Mouse (Mus musculus): ENCODE data around the gene Rnf123.

Gene Rnf123

DNA sequence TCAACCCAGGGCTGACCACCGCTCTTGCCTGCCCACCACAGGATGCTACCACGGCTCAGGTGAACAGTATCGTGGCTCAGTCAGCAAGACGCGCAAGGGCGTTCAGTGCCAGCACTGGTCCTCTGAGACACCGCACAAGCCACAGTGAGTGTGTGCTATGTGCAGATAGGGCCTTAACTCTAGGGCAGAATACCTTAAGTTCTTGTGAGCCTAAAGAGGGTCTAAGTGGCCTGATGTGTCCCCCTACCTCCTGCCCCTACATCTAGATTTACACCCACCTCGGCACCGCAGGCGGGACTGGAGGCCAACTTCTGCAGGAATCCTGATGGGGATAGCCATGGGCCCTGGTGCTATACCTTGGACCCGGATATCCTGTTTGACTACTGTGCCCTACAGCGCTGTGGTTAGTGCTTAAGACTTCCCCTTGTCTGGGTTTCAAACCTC is at the start of gene Rnf123:
Gene Rnf123, minus strand, starts transcription at position 359 of the 444 bp plus-strand sequence.
- DNase-seq (ENCODE audit: low read depth, low spot score), result no peak

DNA sequence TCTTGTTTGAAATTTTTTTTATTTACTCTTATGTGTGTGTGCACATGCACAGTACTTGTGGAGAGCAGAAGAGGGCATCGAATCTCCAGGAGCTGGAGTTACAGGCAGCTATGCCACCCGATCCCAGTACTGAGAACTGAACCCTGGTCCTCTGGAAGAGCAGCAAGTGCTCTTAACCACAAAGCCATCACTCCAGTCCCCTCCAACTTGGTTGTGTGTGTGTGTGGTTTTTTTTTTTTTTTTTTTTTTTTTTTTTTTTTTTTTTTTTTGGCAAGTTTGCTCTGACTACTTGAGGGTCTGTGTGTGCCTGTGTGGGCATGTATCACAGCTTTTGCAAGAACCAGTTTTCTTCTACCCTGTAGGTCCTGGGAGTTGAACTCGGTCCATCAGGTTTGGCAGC is 49.2 kb upstream of the Rnf123 start:
- no peak for DNase-seq (ENCODE audit: low read depth, low spot score)

DNA sequence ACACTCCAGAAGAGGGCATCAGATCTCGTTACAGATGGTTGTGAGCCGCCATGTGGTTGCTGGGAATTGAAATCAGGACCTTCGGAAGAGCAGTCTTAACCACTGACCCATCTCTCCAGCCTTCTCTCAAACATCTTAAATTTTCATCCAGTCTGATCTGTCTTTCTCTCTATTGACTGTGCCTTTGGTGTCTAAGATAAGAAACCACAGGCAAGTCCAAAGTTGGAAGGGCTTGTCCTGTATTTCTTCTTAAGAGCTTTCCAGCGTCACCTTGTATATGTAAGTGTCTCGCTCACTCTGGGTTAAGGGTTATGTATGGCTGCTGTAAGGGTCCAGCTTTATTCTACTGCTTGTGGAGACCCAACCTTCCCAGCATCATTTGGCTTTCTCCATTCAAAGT is 48.4 kb upstream of the Rnf123 start:
- DNase-seq (ENCODE audit: low read depth, low spot score), result no peak

DNA sequence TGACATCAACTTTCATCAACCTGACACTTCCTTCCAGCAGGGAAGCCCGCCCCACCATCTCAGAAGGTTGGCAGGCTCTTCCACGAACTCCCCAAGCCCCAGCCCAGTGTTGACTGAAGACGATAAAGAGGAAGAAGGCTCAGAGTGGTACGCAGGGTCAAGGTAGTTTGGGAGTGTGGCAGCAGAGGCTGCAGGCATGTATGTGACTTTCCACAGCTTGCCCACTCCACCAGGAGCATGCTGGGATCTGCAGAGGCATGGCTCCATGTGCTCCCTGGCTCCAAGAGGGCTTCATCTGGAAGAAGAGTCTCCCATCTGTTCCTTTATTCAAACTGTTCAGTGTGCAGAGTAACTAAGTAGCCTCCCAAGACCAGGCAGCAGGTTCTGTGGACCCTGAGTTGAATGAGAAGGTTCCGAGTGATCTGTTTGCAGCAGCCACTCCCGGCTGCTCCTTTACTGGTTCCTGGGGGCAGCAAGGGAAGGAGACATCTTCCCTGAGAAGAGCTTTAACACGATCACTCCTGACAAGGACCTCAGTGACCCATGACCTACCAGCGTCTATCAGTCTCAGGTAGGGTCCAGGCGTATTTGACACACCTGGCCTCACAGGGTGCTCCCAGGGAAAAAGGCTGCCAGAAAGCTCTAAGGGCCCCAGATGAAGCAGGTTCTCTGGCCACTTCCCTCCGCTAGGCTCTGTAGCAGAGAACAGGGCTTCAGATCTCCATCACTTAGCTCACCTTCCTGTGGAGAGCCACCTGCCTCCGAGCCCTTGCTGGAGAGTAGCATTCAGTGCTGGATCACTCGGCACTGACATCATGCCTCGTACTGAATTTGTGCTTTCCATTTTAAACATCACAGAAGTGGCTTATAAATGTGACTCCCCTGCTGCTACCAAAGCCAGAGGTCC is 46.1 kb upstream of the Rnf123 start:
- DNase-seq (ENCODE audit: low read depth, low spot score), result no peak

DNA sequence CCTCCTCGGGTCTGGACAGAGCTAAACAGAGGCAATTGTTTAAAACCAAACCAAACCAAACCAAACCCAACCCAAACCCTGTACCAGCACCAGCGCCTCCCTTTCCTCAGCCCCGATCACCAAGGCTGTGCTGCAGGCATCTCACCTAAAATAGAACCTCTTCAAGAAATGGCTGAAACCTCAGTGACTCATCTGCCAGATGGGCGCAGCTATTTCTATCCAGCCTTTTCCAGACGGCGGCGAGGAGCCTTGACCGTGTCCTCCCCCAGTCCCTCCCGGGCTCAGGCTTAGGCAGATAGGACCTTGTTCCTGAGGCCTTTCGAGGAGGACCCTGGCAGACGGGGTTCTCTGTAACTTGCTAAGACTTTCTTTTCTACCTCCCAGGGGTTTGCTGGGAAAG is 45.1 kb upstream of the Rnf123 start:
- no peak for DNase-seq (ENCODE audit: low read depth, low spot score)

DNA sequence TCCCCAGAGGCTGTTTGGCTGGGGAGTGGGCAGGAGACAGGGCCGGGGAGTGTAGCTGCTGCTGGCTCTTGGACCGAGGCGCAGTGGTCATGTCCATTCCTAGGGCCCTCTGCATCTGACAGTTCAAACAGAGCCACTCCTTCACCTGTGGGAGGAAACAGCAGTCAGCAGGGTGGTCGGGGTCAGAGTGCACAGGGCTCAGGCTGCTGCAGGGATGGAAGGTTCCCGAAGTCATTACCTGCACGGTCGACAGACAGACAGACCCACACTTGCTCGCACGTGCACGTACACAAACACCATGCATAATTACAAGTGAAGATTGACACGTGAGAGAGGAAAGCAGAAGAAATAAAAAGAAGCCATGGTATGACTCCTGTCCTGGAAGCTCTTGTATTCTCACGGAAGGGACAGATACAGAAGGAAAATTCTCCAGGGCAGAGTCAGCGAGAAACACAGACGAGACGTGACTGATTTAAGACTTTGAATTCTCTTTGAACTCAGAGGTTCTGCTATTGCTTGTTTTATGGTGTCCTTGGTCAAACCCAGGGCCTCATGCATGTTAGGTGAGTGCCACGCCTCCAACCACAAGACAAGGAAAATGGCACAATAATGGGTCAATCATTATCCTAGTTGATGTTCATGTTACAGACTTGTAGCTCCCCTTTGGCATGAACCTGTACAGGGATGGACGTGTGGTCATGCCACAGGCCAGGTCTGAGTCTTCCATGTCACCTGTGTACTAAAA is 43.5 kb upstream of the Rnf123 start:
- DNase-seq (ENCODE audit: low read depth, low spot score), result no peak

DNA sequence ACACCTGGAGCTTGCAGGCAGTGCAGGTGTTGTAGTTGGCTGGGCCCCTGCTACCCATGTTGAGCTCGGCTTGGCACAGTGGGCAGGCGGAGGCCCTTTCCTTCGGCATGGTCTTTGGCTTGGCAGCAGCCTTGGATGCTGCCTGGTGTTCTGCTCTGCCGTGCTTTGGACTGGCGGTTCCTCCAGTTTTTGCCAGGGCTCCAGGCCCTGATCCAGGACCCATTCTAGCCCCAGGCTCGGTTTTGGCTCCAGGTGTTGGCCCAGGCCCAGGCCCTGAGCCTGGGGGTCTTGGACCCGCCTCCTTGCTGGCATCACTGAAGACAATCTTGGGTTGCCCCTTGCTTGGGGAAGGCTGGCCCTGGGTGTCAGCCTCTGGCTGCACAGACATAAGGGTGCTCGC is 42.6 kb upstream of the Rnf123 start:
- no peak for DNase-seq (ENCODE audit: low read depth, low spot score)

DNA sequence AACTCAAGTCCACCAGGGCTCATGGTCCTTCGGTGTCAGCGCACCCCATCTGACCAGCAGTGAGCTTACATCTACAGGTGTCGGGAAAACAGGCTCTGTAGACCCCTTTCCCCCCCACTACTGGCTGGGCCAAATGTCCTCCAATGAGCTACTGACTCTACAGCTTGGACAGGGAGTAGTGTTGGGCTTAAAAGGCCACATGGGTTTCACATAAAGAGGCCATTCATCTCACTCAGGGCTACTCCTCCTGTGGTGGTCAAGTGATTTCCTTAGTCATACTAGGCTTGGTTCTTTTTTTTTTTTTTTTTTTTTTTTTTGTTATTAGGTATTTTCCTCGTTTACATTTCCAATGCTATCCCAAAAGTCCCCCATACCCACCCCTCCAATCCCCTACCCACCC is 40.8 kb upstream of the Rnf123 start:
- no peak for DNase-seq (ENCODE audit: low read depth, low spot score)

DNA sequence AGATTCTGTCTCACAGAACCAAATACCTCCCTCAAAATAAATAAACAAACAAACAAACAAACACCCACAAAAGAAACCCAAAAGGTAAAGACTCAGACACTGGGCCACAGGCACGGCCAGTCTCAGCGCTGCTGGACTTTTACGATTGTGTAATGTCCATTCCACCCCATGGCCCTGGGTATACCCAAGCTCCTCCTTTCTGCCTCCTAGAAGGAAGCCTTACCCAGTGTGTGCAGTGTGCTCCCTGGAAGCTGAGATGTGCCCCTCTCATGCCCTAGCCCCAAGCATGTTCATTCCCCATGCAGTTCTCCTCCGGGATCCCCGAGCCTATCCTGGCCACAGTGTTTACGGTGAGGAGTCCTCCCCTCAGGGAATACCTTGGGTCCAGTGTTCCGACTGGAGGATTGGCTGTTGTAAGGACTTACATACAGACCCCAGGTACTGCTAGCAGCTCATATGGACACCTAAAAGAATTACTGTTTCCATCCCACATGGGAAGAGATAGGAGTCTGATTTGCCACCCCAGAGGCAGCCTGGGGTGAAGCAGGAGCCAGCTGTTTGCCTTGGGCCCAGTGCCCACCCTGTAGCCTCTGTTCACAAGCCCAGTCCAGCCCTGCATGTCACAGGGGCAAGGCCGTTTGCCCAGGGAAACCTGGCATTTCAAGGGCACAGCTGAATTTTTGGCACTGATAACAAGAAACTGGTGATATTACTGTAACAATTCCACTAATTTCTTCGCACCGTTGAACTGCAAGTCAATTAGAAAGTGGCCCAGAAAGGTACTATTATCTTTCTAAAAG is 38.2 kb upstream of the Rnf123 start:
- DNase-seq (ENCODE audit: low read depth, low spot score), result no peak

DNA sequence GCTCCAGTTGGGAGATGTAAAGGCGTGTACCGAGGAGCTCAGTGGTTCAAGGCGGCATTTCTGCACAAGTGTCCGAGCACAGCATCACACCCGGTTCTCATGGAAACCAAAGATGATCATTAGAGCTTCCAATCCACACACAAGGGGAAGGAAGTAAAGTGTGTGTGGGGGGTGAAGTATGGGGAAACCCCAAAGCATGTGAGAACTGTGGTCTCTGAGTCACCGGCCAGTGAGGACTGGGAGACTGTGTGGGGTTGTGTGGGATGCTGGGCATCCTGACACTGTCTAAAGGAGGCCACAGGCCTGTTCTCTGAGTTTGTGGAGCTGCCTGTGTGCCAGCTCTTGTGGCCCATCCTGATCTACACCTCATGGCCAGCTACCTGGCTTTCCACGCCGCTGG is 37.5 kb upstream of the Rnf123 start:
- DNase-seq (ENCODE audit: low read depth, low spot score), result no peak

DNA sequence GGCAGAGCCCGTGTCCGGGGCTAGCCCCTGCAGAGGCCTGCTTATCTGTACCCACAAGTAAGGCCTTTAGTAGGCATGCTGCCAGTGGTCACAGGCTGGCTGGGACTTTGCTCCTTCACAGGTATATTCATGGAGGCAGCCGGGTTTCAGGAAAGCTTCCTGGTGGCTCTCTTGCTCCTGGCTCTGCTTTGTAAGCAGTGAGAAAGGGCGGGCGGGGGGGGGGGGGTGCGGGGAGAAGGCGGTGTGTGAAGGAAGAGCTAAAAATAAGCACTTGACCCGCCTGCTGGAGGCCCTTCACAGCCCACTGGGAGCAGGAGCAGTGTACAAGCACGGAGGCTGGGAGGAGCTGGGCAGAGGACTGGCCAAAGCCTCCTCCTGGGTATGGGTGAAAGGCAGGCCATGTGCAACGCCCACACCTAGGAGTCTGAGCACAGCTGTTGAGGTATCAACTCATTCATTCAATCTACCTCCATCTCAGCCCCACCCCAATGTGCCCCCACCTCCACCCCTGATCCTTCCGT is 36.8 kb upstream of the Rnf123 start:
- no peak for DNase-seq (ENCODE audit: low read depth, low spot score)

DNA sequence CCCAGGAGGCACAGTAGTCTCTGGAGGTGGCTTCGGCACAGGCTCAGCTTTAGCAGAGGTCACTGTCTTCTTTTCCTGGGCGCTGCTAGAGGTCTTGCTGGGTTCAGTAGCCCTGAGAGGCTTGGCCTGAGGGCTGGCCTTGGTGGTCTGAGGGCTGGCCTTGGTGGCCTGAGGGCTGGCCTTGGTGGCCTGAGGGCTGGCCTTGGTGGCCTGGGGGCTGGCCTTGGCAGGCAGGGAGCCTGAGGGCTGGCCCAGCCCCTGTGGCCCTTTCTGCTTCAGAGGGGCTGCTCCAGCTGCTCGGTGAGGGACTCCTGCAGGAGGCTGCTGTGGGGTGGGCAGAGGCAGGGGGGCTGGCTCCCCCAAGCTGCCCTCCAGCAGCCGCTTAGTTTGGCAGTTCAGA is 34.0 kb upstream of the Rnf123 start:
- no peak for DNase-seq (ENCODE audit: low read depth, low spot score)

DNA sequence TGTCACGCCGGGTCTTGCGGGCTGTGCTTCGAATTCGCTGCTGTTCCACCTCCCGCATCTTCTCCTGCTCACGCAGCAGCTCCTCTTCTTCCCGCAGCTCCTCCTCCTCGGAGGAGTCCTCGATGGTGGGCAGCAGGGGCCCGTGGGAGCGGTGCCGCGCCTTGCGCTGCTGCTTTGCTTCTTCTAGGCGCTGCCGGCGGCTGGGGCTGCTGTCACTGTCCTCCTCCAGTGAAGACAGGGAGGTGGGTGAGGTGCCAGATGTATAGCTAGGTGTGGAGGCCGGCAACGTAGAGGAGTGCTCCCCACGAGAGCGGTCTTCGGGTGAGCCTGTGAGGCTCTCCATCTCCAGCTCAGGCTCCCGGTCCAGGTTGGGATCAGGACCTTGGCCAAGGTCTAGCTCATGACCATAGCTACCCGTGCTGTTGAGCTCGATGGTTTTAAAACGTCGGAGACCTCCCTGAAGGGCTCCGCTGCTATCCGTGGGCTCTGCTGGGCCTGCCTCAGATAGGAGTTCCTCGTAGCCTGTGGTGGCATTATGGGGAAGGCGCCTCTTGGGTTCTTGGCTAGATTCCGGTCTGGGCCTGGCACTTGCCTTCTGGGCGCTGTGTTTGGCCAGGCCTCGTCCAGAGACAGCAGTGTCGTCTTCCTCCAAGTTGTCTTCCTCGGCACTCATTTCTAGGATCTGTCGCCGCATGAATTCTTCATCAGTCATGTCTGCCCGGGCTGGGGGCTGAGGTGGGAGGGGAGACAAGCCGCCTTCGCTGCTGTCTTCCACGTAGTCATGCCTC is 32.3 kb upstream of the Rnf123 start:
- DNase-seq (ENCODE audit: low read depth, low spot score), result no peak

DNA sequence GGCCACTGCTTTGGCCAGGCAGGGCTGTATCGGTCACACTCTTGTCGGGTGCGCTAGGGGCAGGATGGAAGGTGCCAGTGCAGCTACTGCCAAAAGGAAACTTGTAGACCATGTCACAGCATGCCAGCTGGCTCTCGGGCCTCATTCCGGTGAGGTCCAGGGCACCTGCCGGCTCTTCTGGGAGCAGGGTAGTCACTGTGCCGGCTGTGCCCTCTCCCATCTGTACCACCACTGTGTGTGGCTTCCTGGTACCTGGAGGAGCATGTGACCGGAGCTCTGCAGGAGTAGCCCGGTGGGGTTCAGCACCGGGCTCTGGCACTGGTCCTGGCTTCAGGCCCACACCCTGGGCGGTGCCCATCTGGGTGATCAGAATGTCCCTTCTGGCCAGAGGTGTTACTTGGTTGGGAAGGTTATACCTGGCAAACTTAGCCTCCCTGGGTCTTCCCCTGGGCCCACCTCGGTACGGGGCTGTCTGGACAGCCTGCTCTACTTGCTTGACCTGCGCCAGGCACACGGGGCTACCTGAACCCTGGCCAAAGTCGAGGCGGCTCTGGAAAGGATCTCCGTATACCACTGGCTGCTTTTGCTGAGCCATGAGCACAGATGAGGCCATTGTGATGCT is 29.7 kb upstream of the Rnf123 start:
- DNase-seq (ENCODE audit: low read depth, low spot score), result no peak

DNA sequence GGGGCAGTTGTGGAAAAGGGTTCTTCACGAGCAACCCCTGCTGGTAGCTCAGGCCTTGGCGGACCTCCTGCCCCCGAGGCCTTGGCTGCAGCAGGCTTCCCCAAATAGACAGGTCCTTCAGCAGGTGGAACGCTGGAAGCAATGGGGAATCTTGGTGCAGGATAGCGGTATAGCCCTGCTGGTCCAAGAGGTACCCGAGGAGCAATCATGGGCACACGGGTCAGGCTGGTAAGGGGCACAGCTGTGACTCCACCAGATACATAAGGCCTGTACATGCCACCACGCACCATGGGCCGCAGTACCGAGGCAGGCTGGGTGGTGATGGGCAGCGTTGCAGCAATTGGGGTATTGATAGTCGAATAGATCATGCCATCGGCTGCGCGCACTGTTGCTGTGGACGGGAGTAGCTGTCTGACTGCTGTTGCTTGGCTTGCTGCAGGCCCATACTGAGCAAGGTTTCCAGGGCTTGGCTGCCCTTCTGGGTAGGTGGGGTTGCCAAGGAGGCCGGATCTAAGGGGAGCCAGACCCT is 28.5 kb upstream of the Rnf123 start:
- DNase-seq (ENCODE audit: low read depth, low spot score), result no peak

DNA sequence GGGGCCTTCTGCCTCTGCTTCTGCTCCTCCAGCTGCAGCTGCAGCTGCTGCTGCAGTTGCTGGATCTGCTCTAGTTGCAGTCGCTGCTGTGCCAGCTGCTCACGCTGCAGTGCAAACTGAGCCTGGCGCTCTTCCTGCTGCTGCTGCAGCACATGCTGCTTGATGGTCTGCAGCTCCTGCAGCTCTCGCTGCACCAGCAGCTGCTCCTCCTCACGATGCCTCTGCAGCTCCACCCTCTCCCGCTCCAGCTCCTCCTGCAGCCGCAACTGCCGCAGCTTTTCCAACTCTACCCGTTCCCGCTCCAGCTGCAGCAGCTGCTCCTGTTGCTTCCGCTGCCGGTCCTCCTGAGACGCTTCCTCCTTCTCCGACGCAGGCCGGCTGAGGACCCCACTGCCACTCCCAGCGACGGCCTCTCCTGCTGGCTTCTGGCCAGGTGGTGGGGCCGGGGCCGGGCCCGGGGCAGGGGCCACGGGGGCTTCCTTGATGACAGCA is 28.0 kb upstream of the Rnf123 start:
- DNase-seq (ENCODE audit: low read depth, low spot score), result no peak

DNA sequence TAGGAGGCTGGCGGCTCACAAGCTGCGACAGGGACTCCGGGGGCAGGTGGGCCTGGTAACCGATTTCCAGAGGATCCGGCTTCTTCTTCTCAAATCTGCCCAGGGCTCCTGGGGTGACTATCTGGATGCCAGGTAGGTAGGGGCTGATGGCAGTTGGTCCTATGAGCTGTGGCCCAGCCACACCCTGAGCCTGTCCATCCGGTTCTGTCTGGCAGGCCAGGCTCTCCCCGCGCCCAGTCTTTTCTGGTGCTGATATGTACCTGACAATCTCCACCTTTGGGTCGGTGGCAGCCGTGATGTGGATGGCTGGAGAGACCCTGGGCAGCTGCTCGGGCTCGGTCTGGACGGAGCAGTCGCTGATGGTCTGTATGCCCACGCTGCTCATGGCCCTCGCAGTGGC is 27.0 kb upstream of the Rnf123 start:
- DNase-seq (ENCODE audit: low read depth, low spot score), result no peak

DNA sequence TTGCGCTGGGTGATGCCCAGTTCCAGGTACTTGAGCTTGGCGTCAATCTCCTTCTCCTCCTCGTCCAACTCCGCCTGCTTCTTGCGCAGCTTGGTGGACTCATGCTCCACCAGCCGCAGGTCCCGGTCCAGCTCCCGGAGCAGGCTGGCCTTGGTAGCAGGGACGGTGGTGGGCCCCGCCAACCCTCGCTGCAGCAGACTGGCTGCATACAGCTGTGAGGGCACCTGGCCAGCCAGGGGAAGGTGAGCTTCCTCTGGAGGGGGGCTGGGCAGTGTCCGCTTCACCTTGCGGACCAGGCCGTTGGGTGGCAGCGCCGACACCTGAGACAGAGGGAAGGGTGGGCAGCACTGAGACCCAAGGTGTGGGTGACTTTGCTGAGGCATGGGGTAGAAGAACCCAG is 24.7 kb upstream of the Rnf123 start:
- DNase-seq (ENCODE audit: low read depth, low spot score), result no peak

DNA sequence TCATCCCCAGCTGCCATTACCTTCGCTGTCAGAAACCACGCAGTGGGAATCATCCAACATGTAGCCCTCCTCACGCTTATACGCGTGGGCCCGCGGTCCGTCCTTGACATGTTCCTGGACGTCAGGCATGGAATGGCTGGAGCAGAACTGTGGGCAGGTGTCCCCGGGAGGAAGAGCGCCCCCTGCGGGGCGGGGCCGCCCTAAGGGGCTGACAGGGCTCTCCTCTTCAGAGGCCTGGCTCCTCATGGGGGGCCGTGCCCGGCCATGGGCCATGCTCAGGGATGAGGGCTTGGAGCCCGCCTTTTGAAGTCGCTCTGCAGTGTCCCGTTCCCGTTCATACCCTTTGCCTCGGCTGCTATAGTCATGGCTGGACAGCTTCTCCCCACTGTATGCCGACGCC is 22.9 kb upstream of the Rnf123 start:
- no peak for DNase-seq (ENCODE audit: low read depth, low spot score)

DNA sequence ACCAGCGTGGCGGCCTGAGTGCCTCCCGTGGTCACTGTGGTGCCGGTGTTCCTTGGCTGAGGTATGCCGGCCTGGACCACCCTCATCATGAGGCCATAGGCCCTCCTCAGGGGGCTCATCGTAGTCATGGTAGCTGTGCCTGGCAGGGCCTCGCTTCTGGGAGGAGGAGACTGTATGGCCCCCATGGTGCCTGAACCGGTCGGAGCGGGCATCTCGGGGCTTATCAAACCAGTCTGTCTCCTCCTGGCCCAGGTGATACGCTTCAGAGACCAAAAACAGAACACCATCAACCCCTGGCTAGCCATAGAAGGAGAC is 22.4 kb upstream of the Rnf123 start:
- DNase-seq (ENCODE audit: low read depth, low spot score), result no peak
